Mouse (Mus musculus) gastrocnemius, postnatal 4 days (tissue): ENCODE measurements around the gene Cflar. TPM values are rescaled to one million over a fixed set of nuclear protein-coding genes. Genes with fewer than 3 reads are reported as not detected.

Experiments used
- DNase-seq, 2 experiments: peaks; one replicate each; pipeline ENCODE4 v3.0.0; 2021 to 2022; ENCODE audit warnings: low spot score in 2 of 2, mixed read lengths in 2 of 2
- total RNA-seq, 2 experiments: library from RNA; stranded (reverse); gene quantifications; 2 replicates each; pipeline ENCODE4 v1.2.3; 2021

Gene Cflar
- total RNA-seq, 2 experiments from 2014 or later: 49.6 to 54.3 TPM

DNA sequence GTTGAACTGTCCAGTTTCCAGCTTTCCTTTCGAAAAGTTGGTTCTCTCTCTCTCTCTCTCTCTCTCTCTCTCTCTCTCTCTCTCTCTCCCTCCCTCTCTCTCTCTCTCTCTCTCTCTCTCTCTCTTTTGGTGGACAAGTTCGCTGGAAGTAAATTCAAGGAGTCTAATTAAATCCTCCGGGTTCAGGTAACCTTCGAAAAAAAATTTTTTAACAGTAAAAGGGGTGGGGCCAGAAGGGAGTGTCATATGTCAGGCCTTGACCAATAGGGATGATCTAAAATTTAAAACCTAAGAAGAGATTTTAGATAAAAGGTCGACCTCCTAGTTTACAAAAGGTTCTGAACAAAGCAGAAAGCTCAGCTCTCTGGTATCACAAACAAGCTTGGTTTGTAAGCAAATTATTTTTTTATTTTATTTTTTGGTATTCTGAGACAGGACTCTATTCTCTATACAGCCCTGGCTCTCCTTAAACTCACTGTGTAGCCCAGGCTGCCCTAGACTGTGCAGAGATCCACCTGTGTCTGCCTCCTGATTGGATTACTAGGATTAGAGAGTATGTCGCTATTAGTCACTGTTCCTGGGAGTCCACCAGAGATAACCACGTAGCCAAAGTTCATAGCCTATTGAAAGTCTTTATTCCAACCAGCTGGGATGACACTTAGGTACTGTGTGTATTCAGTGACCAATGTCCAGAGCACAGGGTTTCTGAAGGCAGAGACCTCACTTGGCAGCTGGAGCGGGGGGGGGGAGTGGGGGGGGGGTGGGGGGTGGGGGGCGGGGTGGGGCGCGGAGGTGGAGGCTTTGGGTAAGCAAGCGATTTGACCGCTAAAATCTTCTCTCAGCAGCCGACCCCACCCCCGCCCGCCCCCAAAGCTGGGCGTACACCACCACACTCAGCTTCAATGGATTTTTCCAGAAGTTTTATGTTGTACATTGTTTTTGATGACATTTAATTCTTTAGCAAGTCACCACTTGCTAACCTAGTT is 1.1 kb downstream of the Cflar start:
- DNase-seq: peak in 1 of 2 experiments; percentile 33

GRCm38 (mm10) chr1:58713081-58713892 is 2.0 kb downstream of the Cflar start:
- peak; percentile 49 to 71 for DNase-seq

DNA sequence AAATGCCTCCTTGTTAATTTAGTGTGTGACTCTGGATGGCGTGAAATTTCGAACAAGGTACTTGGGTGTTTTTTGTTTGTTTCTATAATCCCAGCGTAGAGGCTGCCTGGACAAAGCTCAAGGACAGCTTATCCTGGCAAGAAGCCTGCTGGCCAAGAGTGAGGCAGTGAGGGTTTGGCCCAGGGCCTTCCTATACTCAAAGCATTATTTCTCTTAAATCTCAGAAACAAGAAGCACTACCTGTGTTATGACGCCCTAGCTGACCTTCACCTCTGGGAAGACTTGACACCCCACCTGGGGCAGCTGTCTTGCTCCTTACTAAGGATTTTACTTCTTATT is 2.6 kb downstream of the Cflar start:
- DNase-seq: peak in 1 of 2 experiments; percentile 73

GRCm38 (mm10) chr1:58714361-58714760 is 3.1 kb downstream of the Cflar start:
- DNase-seq: no peak

- no peak for DNase-seq
These were observed 4.2 kb downstream of the Cflar start for GRCm38 (mm10) chr1:58715536-58715935.

DNA sequence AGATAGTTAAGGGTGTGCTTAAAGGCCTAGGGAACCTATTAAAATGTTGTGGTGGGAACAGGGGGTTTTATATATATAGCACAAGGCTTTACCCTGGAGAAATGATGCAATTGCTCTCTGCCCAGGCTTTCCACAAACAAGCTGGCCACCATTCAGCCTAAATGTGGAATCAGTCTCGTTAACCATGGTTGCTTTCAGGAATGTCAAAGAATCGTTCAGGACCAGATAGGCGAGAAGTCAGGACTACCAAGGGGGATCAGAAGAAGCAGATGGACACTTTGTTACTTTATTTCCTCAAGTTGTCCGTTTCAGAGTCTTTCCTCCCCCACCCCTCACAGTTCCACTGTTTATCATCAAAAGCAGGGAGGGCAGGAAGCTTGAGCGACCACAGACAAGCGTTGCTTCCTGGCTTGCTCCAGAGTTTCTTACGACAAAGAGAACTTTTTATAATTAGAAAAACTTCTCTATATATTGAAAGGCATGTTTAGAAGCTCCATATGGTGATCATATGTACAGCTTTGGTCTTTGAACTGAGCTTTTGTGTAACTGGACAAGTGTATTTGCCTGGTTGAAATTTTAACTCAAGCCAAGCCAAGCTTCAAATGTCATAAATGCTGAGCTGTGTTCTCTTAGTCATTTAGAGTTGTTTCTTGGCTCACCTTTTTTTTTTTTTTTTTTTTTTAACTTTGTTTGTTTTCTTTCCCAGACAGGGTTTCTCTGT is 5.0 kb downstream of the Cflar start:
- DNase-seq: no peak

- DNase-seq: no peak
These were observed 5.5 kb downstream of the Cflar start for GRCm38 (mm10) chr1:58716883-58717220.

DNA sequence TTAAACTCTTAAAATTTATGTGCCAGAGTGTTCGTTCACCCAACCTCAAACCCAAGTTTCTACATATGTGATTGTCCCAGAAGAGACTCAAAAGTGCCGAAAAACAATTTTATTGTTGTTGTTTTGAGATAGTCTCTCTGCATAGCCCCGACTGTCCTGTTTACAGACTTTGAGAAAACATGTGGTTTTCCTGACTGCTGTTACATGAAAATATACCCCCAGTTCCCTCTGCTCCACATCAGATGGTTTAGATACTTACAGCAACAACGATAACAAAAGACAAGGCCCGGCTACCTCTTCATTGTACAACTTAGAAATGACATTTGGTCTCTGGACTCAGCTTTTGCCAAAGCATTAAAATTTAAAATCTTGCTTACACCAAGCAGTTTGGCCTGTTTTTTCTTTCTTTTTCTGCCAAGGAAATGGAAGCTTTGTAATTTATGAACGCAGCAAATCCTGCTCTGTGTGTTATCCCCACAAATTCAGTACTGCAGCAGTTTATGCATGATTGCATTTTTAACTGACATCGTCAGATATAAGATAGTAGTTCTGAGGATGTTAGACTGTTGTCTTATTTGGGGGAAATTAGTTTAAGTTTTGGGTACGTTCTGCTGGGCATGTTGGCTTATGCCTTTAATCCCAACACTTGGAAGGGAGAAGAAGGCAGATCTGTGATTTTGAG is 6.4 kb downstream of the Cflar start:
- no peak for DNase-seq

- DNase-seq: no peak
These were observed 8.1 kb downstream of the Cflar start for GRCm38 (mm10) chr1:58719356-58719945.

GRCm38 (mm10) chr1:58720090-58720489 is 8.8 kb downstream of the Cflar start:
- DNase-seq: no peak

- no peak for DNase-seq
These were observed 9.7 kb downstream of the Cflar start for GRCm38 (mm10) chr1:58720988-58721387.

DNA sequence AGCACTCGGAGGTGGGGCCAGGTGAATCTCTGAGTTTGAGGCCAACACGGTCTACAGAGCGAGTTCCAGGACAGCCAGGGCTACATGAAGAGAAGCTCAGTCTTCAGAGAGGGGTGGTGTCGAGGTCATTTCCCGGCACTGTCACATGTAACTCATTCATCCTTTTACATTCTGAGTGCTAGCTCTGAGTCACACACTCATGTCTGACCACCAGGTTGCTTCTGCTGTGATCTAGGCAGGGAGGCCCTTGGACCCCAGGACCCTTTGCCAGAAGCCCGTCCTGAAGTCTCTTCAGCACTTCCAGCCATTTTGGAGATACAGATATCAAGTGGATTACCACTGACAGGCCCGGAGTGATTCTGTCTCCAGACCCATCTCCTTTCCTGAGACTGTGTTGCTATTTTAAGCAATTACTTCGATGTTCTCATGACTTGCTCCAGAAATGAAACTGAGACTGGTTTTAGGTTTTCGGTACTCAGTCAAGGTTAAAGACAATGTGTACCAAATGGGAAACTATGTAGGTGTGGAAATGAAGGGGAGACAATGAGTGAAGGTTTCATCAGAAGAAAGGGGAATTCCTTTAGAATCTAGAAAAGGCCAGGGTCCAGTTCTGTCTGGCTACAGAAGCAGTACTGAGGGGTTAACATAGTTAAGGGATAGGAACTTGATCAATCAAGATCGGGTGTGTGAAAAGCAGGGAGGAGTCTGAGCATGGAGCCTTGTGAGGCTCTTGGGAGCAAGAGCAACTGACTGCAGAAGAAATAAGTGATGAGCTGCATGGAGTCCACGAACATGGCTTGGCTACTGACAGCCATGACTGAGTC is 11.0 kb downstream of the Cflar start:
- no peak for DNase-seq

GRCm38 (mm10) chr1:58723062-58723808 is 11.9 kb downstream of the Cflar start:
- no peak for DNase-seq

GRCm38 (mm10) chr1:58723809-58724405 is 12.6 kb downstream of the Cflar start:
- DNase-seq: no peak

DNA sequence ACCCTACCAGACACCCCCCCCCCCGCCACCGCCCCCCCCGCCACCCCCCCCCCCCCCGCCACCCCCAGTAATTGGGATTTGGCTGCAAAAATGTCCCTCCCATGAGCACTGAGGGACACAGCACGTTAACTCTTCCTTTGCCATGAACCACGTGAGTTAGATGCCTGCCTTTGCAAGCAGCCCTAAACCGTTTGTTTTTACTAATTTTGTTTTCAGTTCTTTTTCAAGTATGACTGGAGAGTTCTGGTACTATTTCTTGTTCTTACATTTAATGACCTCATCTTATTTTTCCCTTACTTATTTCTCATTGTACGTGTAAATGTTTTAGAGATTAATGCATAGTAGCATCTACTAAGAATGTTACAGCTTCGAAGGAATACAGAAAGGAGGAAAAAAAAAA is 13.2 kb downstream of the Cflar start:
- no peak for DNase-seq

GRCm38 (mm10) chr1:58725095-58725494 is 13.8 kb downstream of the Cflar start:
- no peak for DNase-seq

- no peak for DNase-seq
These were observed 14.5 kb downstream of the Cflar start for GRCm38 (mm10) chr1:58725767-58726166.

- DNase-seq: no peak
These were observed 15.9 kb downstream of the Cflar start for GRCm38 (mm10) chr1:58727019-58727746.
